Mouse (Mus musculus): ENCODE measurements around the gene Sun5. TPM values are rescaled to one million over a fixed set of nuclear protein-coding genes. Genes with fewer than 3 reads are reported as not detected.
"Not testable (repeated sequence)": the region's sequence is repeated elsewhere in the genome, so short reads cannot be mapped to it uniquely, and the experiment has no call there.

The Sun5 gene
- polyA plus RNA-seq, 1 experiment from 2014 or later = not detected

DNA sequence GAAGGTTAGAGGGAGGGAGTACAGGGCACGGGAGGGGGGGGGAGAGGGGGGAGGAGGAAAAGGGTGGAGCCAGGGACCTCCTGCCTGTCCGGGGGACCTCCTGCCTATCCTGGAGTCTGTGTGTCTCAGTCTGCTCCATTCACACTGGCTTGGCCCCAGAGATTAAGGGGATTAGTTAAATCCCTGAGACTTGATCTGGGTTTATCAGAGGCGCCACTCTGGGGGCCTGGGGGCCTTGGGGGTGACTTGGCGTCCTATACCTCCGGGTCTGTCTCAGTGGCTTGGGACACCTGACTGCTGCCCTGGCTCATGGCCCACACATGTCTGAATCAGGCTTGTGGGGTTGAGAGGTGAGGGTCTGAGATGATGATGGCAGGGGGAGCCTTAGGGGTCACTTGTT lies 17.3 kb downstream of the Sun5 start:
- H3K36me3 ChIP-seq = no peaks in the 10 kb centered on the region
- no peak overlapping the region for H3K4me2 ChIP-seq
- H3K27me3 ChIP-seq (replicated peaks) = peaks cover 14% of the 10 kb centered on the region
- H3K9me3 ChIP-seq (replicated peaks) = peaks cover 3% of the 10 kb centered on the region
- no peak overlapping the region for H3K4me3 ChIP-seq
- WGBS = 14% methylated on average over 5 of the region's 5 CpGs
- H3K4me1 ChIP-seq (replicated peaks) = peaks cover 7% of the 10 kb centered on the region; the same call in 1 of the 2 replicates
- no peak for ATAC-seq (ENCODE audit: insufficient number of reproducible peaks, low FRiP score)
- H3K27ac ChIP-seq (ENCODE audit: poor library complexity, severe bottlenecking) = no peak overlapping the region
- no peak overlapping the region for H3K9ac ChIP-seq

DNA sequence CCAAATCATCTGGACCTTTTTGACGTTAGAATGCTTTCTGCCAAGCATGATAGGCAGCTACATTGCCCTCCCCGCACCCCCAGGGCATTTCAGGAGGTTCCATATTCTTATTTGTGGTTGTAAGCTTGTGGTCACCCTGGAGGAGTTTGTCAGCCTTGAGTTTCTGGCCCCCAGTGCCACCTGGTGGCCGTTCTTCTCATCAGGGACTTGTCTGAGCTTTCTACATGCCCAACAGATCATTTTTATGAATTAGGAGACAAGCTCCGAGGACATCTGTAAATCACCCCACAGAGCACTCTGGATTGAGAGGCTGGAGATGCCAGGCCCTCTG lies 19.9 kb downstream of the Sun5 start:
- no peak overlapping the region for H3K27ac ChIP-seq (ENCODE audit: poor library complexity, severe bottlenecking)
- 44% methylated on average over 4 of the region's 4 CpGs for WGBS
- no peaks in the 10 kb centered on the region for H3K36me3 ChIP-seq
- H3K4me3 ChIP-seq = no peak overlapping the region
- H3K9ac ChIP-seq = no peak overlapping the region
- H3K4me2 ChIP-seq = no peak overlapping the region
- peaks cover 3% of the 10 kb centered on the region for H3K9me3 ChIP-seq (replicated peaks)
- H3K27me3 ChIP-seq (replicated peaks) = 0 out of 2 replicates have a peak, but pooled peaks cover 6% of the 10 kb centered on the region
- H3K4me1 ChIP-seq (replicated peaks) = peaks cover 7% of the 10 kb centered on the region; the same call in 1 of the 2 replicates
- no peak for ATAC-seq (ENCODE audit: insufficient number of reproducible peaks, low FRiP score)

DNA sequence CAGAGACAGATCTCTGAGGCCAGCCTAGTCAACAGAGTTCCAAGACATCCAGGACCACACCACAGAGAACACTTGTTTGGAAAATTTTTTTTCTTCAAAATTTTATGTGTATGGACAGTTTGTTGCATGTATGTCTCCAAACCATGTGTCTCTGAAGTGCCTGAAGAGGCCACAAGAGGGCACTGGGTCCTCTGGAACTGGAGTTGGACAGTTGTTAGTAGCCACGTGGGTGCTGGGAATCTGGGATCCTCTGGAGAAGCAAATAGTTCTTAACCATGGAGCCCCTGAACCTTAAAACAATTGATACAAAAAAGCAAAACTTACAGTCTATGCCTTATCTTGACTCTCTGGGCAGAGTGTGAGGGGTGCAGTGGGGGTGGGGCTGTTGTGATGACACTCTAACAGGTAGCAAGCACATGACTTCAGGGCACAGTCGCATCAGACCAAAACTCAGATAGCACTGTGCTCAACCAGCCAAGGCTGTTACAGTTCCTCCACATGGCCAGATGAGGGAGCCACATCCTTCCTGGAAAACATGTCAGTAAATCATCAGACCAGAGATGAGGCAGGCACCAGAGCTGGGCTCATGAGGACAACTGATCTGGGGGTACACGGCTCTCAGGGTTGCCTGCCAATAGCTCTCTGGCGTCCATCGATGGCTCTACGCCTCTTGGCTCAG lies 20.4 kb downstream of the Sun5 start:
- no peak overlapping the region for H3K4me3 ChIP-seq
- 0 out of 2 replicates have a peak, but pooled peaks cover 6% of the 10 kb centered on the region for H3K27me3 ChIP-seq (replicated peaks)
- H3K27ac ChIP-seq (ENCODE audit: poor library complexity, severe bottlenecking) = no peak overlapping the region
- ATAC-seq (ENCODE audit: insufficient number of reproducible peaks, low FRiP score) = no peak
- H3K4me1 ChIP-seq (replicated peaks) = peaks cover 7% of the 10 kb centered on the region; the same call in 1 of the 2 replicates
- peaks cover 3% of the 10 kb centered on the region for H3K9me3 ChIP-seq (replicated peaks)
- no peak overlapping the region for H3K9ac ChIP-seq
- H3K4me2 ChIP-seq = no peak overlapping the region
- WGBS = 79% methylated on average over 6 of the region's 6 CpGs
- H3K36me3 ChIP-seq = no peaks in the 10 kb centered on the region

DNA sequence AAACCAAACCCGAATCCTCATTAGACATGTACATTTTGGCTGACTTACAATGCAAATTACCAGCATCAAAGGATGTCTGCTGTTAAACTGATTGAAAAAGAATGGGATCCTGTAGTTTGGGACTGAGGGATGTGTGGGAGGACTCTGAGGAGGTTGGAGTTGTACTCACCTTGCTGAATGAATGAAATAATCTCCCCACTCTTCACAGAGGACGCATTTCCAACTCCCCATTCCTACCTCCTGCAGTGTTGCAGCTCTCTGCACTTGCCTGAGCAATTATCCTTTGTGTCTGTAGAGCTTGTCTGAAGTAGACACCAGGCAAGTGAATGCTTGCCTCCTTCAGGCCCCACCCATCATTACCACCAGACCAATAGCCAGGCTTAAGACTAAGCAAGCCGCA lies 22.5 kb downstream of the Sun5 start:
- 75% methylated on average over 3 of the region's 3 CpGs for WGBS
- ATAC-seq (ENCODE audit: insufficient number of reproducible peaks, low FRiP score) = no peak
- Histone ChIP-seq H3K9ac (no peak overlapping the region), H3K27me3 (replicated peaks) (no peaks in the 10 kb centered on the region), H3K9me3 (replicated peaks) (peaks cover 3% of the 10 kb centered on the region), H3K4me3 (no peak overlapping the region), H3K36me3 (no peaks in the 10 kb centered on the region), H3K27ac (ENCODE audit: poor library complexity, severe bottlenecking) (no peak overlapping the region), H3K4me1 (replicated peaks) (peaks cover under 1% of the 10 kb centered on the region; the same call in 1 of the 2 replicates), H3K4me2 (no peak overlapping the region)

DNA sequence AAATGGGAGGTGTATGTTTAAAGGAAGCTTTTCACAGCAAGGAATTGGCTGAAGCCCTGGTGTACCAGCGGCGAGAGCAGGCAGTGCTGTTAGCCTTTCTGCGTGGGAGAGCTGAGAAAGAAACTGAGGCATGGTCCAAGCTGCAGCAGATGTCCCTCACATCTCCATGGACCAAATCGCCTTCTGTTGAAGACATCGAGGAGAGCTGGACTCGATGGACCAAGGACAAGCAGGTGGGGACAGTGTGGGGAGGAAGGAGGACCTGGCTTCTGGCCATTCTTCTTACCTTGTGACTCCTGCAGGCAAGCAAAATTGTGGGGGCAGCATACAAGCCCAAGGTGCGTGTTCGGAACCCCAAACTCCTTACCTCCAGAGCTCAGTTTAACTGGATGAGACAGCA lies 28.0 kb downstream of the Sun5 start:
- H3K27me3 ChIP-seq (replicated peaks) = no peaks in the 10 kb centered on the region
- no peak overlapping the region for H3K27ac ChIP-seq (ENCODE audit: poor library complexity, severe bottlenecking)
- ATAC-seq (ENCODE audit: insufficient number of reproducible peaks, low FRiP score) = no peak
- H3K4me2 ChIP-seq = no peak overlapping the region
- no peaks in the 10 kb centered on the region for H3K4me1 ChIP-seq (replicated peaks)
- no peaks in the 10 kb centered on the region for H3K9me3 ChIP-seq (replicated peaks)
- 74% methylated on average over 8 of the region's 8 CpGs for WGBS
- H3K9ac ChIP-seq = no peak overlapping the region
- no peaks in the 10 kb centered on the region for H3K36me3 ChIP-seq
- no peak overlapping the region for H3K4me3 ChIP-seq

DNA sequence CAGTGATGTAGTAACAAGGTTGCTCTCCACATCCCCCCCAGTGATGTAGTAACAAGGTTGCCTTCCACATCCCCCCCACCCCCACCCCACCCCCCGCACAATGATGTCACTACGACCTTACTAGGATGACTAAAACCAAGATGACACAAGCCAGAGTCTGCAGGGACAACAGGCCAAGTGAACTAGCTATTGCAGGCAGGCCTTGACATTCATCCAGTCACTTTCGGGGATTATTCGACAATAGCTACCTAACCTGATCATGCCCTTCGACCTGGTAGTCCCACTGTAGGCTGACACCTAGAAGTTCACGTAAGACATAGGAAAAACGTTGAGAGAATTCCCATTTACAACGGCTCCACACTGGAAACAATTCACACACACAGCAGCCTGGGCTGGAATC lies 37.6 kb downstream of the Sun5 start:
- WGBS = 75% methylated on average over 8 of the region's 8 CpGs

DNA sequence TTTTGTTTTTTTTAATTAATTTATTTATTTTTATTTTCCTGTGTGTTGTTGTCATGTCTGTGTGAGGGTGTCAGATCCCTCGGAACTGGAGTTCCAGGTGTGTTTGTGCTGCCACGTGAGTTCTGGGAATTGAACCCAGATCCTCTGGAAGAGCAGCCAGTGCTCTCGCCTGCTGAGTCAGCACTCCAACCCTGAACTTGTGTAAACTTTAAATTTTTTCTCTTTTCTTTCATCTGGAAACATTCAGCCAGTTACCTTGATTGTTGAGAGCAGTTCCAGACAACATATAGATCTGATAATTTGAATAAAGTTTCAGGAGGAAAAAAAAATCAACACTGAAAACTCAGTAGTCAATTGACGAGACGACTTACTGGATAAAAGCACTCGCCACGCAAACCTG lies 42.2 kb downstream of the Sun5 start:
- Histone ChIP-seq H3K36me3 (no peaks in the 10 kb centered on the region), H3K27ac (ENCODE audit: poor library complexity, severe bottlenecking) (no peak overlapping the region), H3K9me3 (replicated peaks) (no peaks in the 10 kb centered on the region), H3K9ac (no peak overlapping the region), H3K27me3 (replicated peaks) (0 out of 2 replicates have a peak, but pooled peaks cover 3% of the 10 kb centered on the region), H3K4me3 (no peak overlapping the region), H3K4me2 (no peak overlapping the region), H3K4me1 (replicated peaks) (peaks cover 4% of the 10 kb centered on the region; the same call in 1 of the 2 replicates)
- WGBS = 80% methylated on average over 7 of the region's 7 CpGs
- no peak for ATAC-seq (ENCODE audit: insufficient number of reproducible peaks, low FRiP score)

More for the DNA sequence above, 37.6 kb downstream of the Sun5 start:
- Histone ChIP-seq H3K4me3 (no peak overlapping the region), H3K9ac (no peak overlapping the region), H3K4me2 (no peak overlapping the region), H3K27me3 (replicated peaks) (no peaks in the 10 kb centered on the region), H3K4me1 (replicated peaks) (no peaks in the 10 kb centered on the region), H3K36me3 (no peaks in the 10 kb centered on the region), H3K9me3 (replicated peaks) (no peaks in the 10 kb centered on the region), H3K27ac (ENCODE audit: poor library complexity, severe bottlenecking) (no peak overlapping the region)
- no peak for ATAC-seq (ENCODE audit: insufficient number of reproducible peaks, low FRiP score)

DNA sequence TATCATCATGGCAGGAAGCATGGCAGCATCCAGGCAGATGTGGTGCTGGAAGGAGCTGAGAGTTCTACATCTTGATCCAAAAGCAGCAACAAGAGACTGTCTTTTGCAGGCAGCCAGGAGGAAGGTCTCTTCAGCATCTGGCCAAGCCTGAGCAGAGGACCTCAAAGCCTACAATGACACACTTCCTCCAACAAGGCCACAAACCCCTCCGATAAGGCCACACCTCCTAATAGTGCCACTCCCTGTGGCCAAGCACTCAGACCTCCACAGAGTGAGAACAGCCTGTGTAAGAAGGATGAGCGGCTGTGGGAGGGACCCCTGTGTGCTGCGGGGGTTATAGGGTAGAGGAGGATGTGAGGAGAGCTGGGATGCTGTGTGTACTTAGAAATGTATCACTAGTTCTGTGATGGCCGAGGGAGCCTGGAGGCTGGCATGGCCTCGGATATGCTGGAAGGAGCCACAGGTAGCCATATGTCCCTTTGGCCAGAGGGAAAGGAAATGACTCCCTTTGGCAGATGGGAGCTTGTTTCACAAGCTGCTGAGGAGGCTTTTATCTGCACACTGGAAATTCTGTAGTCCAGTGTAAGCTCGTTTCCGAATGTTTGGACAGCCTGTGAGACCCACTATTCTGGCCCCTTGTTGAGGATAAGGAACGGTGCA lies 43.6 kb downstream of the Sun5 start:
- peaks cover 4% of the 10 kb centered on the region; the same call in 1 of the 2 replicates for H3K4me1 ChIP-seq (replicated peaks)
- no peak overlapping the region for H3K4me3 ChIP-seq
- H3K36me3 ChIP-seq = no peaks in the 10 kb centered on the region
- H3K9ac ChIP-seq = no peak overlapping the region
- H3K27ac ChIP-seq (ENCODE audit: poor library complexity, severe bottlenecking) = no peak overlapping the region
- 66% methylated on average over 8 of the region's 8 CpGs for WGBS
- no peak overlapping the region for H3K4me2 ChIP-seq
- no peaks in the 10 kb centered on the region for H3K9me3 ChIP-seq (replicated peaks)
- ATAC-seq (ENCODE audit: insufficient number of reproducible peaks, low FRiP score) = no peak
- 0 out of 2 replicates have a peak, but pooled peaks cover 3% of the 10 kb centered on the region for H3K27me3 ChIP-seq (replicated peaks)

DNA sequence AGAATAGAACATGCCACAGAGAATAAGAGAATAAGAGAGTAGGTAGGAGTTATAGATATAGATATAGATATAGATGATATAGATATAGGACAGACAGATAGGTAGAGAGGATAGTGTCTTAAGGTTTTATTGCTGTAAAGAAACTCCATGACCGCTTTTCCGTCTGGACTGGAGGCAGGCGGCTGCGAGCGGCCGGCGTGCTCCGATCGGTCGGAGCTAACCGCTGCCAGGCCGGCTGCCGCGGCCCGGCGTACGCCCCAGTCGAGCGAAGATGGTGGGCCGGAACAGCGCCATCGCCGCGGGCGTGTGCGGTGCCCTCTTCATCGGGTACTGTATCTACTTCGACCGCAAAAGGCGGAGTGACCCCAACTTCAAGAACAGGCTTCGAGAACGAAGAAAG lies 45.0 kb downstream of the Sun5 start:
- H3K36me3 ChIP-seq; ATAC-seq (ENCODE audit: insufficient number of reproducible peaks, low FRiP score); H3K9me3 ChIP-seq (replicated peaks); H3K4me3 ChIP-seq; H3K9ac ChIP-seq; H3K27ac ChIP-seq (ENCODE audit: poor library complexity, severe bottlenecking); H3K4me1 ChIP-seq (replicated peaks); H3K4me2 ChIP-seq; H3K27me3 ChIP-seq (replicated peaks): not testable (repeated sequence)
- 54% methylated on average over 32 of the region's 32 CpGs for WGBS

DNA sequence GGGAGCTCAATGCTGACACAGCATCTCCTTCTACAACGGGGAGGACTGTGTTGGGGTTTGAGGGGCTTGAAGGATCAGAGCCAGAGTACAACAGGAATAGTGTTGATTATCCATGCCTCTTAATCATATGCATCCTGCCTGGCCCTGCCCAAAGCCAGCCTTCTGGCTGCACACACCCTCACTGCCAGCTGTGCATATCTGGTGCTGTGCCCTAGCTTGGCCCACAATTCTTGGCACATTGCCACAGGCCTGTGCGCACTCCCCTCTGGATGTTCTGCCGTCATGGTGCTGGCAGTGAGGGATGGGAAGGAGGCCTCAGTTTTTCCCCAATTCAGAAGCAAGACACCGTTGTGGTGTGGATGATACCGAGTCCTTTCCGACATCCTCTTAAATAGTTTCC lies 46.3 kb downstream of the Sun5 start:
- 67% methylated on average over 6 of the region's 6 CpGs for WGBS
- H3K27ac ChIP-seq (ENCODE audit: poor library complexity, severe bottlenecking) = no peak overlapping the region
- no peak for ATAC-seq (ENCODE audit: insufficient number of reproducible peaks, low FRiP score)

DNA sequence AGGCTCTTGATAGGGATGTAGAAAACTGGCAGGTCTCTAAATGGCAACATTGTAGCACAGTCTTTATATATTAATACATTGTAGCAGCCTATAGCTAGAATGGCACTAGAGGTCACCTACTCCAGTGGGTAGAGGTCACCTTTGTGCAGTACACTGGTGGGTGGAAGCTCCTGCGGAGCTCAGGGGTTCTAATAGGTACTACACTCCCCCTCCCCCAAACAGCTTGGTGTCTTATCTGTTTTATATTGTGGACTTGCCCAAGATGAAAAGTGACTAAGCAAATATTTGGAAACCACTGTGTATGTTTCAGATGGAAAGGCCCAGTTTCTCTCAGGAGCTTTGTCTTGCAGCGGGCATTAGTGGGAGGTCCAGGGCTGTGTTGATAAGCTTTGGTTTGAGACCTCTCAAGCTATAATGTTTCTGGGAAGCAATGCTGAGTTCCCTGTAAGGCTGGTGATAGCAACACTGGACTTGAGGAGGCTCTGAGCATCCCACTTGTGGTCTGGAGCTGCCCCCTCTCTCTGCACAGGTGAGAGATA lies 48.8 kb downstream of the Sun5 start:
- no peaks in the 10 kb centered on the region for H3K9me3 ChIP-seq (replicated peaks)
- H3K4me3 ChIP-seq = no peak overlapping the region
- H3K9ac ChIP-seq = no peak overlapping the region
- no peak overlapping the region for H3K4me2 ChIP-seq
- 0 out of 2 replicates have a peak, but pooled peaks cover under 1% of the 10 kb centered on the region for H3K27me3 ChIP-seq (replicated peaks)
- no peak overlapping the region for H3K27ac ChIP-seq (ENCODE audit: poor library complexity, severe bottlenecking)
- 81% methylated on average over 2 of the region's 2 CpGs for WGBS
- no peaks in the 10 kb centered on the region for H3K36me3 ChIP-seq
- ATAC-seq (ENCODE audit: insufficient number of reproducible peaks, low FRiP score) = no peak
- peaks cover 4% of the 10 kb centered on the region; the same call in 1 of the 2 replicates for H3K4me1 ChIP-seq (replicated peaks)

More for the DNA sequence above, 46.3 kb downstream of the Sun5 start:
- no peak overlapping the region for H3K9ac ChIP-seq
- H3K4me1 ChIP-seq (replicated peaks) = peaks cover 4% of the 10 kb centered on the region; the same call in 1 of the 2 replicates
- H3K4me2 ChIP-seq = no peak overlapping the region
- H3K27me3 ChIP-seq (replicated peaks) = 0 out of 2 replicates have a peak, but pooled peaks cover 3% of the 10 kb centered on the region
- no peak overlapping the region for H3K4me3 ChIP-seq
- H3K9me3 ChIP-seq (replicated peaks) = no peaks in the 10 kb centered on the region
- no peaks in the 10 kb centered on the region for H3K36me3 ChIP-seq
